ENCODE assay signal across 16 mouse cellular contexts in genomic region chr8:44418003-44418402, GRCm38 (mm10).
"Had no signal": no experiment of that assay in that cellular context is flagged by ENCODE, and none has a peak within 500 bp of the region (broad histone marks: within the 10 kb centered on the region; RNA-seq: fewer than 3 reads in every experiment).

No protein-coding gene starts in this region.

- H3K27ac ChIP-seq: neural tube, embryonic 13.5 days; neural tube, embryonic 15.5 days; stomach, embryonic 15.5 days; stomach, postnatal 0 days had no signal

- H3K4me2 ChIP-seq: neural tube, embryonic 13.5 days; neural tube, embryonic 15.5 days; stomach, embryonic 15.5 days had no signal

- H3K4me3 ChIP-seq: neural tube, embryonic 13.5 days; neural tube, embryonic 15.5 days; stomach, embryonic 15.5 days had no signal

- H3K9me3 ChIP-seq: neural tube, embryonic 13.5 days; neural tube, embryonic 15.5 days; stomach, embryonic 15.5 days had no signal

- H3K9ac ChIP-seq: neural tube, embryonic 13.5 days; neural tube, embryonic 15.5 days; stomach, embryonic 15.5 days had no signal

- H3K4me1 ChIP-seq: neural tube, embryonic 13.5 days; neural tube, embryonic 15.5 days; stomach, embryonic 15.5 days had no signal

- H3K36me3 ChIP-seq: neural tube, embryonic 13.5 days; neural tube, embryonic 15.5 days; stomach, embryonic 15.5 days had no signal

- H3K27me3 ChIP-seq: neural tube, embryonic 13.5 days; neural tube, embryonic 15.5 days; stomach, embryonic 15.5 days had no signal

- DNase-seq: retina, postnatal 1 day; right cerebral cortex, adult 18-20 months; right cerebral cortex, postnatal 14 days; right cerebral cortex, postnatal 25 days; right cerebral cortex, postnatal 4 days; spleen, adult 18-20 months; thymus, adult 18-20 months; thymus, adult 2 months; thymus, postnatal 14 days; thymus, postnatal 25 days; thymus, postnatal 36 days; thymus, postnatal 4 days had no signal
